ENCODE assay signal across 15 mouse cellular contexts in genomic region chr15:38589010-38589409, GRCm38 (mm10).
"Had no signal": no experiment of that assay in that cellular context is flagged by ENCODE, and none has a peak within 500 bp of the region (broad histone marks: within the 10 kb centered on the region; RNA-seq: fewer than 3 reads in every experiment).

No protein-coding gene starts in this region.

- H3K27ac ChIP-seq: neural tube, embryonic 12.5 days; neural tube, embryonic 13.5 days; neural tube, embryonic 15.5 days had no signal

- H3K36me3 ChIP-seq: neural tube, embryonic 12.5 days; neural tube, embryonic 13.5 days; neural tube, embryonic 15.5 days had no signal

- H3K4me1 ChIP-seq: neural tube, embryonic 12.5 days; neural tube, embryonic 13.5 days; neural tube, embryonic 15.5 days had no signal

- H3K27me3 ChIP-seq: neural tube, embryonic 12.5 days; neural tube, embryonic 13.5 days; neural tube, embryonic 15.5 days had no signal

- H3K9me3 ChIP-seq: neural tube, embryonic 12.5 days; neural tube, embryonic 13.5 days; neural tube, embryonic 15.5 days had no signal

- H3K4me3 ChIP-seq: neural tube, embryonic 12.5 days; neural tube, embryonic 13.5 days; neural tube, embryonic 15.5 days had no signal

- H3K4me2 ChIP-seq: neural tube, embryonic 12.5 days; neural tube, embryonic 13.5 days; neural tube, embryonic 15.5 days had no signal

- H3K9ac ChIP-seq: neural tube, embryonic 12.5 days; neural tube, embryonic 13.5 days; neural tube, embryonic 15.5 days had no signal

- DNase-seq: retina, postnatal 1 day; right cerebral cortex, adult 18-20 months; right cerebral cortex, postnatal 14 days; right cerebral cortex, postnatal 25 days; right cerebral cortex, postnatal 4 days; spleen, adult 18-20 months; thymus, adult 18-20 months; thymus, adult 2 months; thymus, postnatal 14 days; thymus, postnatal 25 days; thymus, postnatal 36 days; thymus, postnatal 4 days had no signal
